Mouse (Mus musculus) ES-E14 (cell line): Measurements from ENCODE around the gene Cda. TPM values are rescaled to one million over a fixed set of nuclear protein-coding genes. Genes with fewer than 3 reads are reported as not detected.

Experiments used
- DNase-seq: peaks from one replicate; pipeline ENCODE4 v3.0.0-alpha.2; 2013; ENCODE audit warnings: low read depth, low spot score
- H3K27ac ChIP-seq: 2 replicates; pipeline ENCODE4 v1.5.1; 2012; ENCODE audit warnings: low read depth, mild to moderate bottlenecking, low read length, moderate library complexity, mixed read lengths; ENCODE audit not compliant: poor library complexity, insufficient read depth, severe bottlenecking
- H3K36me3 ChIP-seq: 2 replicates; pipeline ENCODE4 v1.6.1; 2012; ENCODE audit warnings: mild to moderate bottlenecking, low read length, moderate library complexity, mixed read lengths; ENCODE audit not compliant: control insufficient read depth, poor library complexity, insufficient read depth, severe bottlenecking
- H3K4me1 ChIP-seq, 2 experiments: fragments of 150-350 bp in 1 of 2; sonication (generic) in 1 of 2; 2 replicates each; pipeline ENCODE4 v1.6.1; 2012; ENCODE audit warnings: low read length in 2 of 2, mild to moderate bottlenecking in 1 of 2, mixed read lengths in 1 of 2; ENCODE audit not compliant: control insufficient read depth in 2 of 2, insufficient read depth in 2 of 2, poor library complexity in 1 of 2
- H3K4me3 ChIP-seq, 2 experiments: fragments of 150-350 bp in 1 of 2; sonication (generic) in 1 of 2; 2 replicates each; pipeline ENCODE4 v1.5.1; 2012; ENCODE audit warnings: low read length in 2 of 2, low read depth in 1 of 2, mild to moderate bottlenecking in 1 of 2, mixed read lengths in 1 of 2; ENCODE audit not compliant: insufficient read depth in 1 of 2, poor library complexity in 1 of 2, severe bottlenecking in 1 of 2
- H3K9ac ChIP-seq: 2 replicates; pipeline ENCODE4 v1.6.1; 2012; ENCODE audit warnings: low read depth, mild to moderate bottlenecking, low read length, mixed read lengths; ENCODE audit not compliant: poor library complexity, insufficient read depth, severe bottlenecking
- H3K9me3 ChIP-seq: fragments of 150-350 bp; sonication (generic); 2 replicates; pipeline ENCODE4 v1.6.1; 2012; ENCODE audit warnings: low read depth, mild to moderate bottlenecking, low read length; ENCODE audit not compliant: control insufficient read depth, insufficient read depth
- CHD2 ChIP-seq: IDR thresholded peaks from 2 replicates; pipeline ENCODE4 v1.6.1; 2014; ENCODE audit warnings: mild to moderate bottlenecking, low read depth, low read length, inconsistent platforms
- HCFC1 ChIP-seq: IDR thresholded peaks from 2 replicates; pipeline ENCODE4 v1.6.1; 2012; ENCODE audit warnings: low read length, inconsistent platforms, borderline replicate concordance; ENCODE audit not compliant: insufficient read depth
- MAFK ChIP-seq: IDR thresholded peaks from 2 replicates; pipeline ENCODE4 v1.6.1; 2014; ENCODE audit warnings: mild to moderate bottlenecking, low read depth, low read length, inconsistent platforms; ENCODE audit not compliant: insufficient read depth
- ZC3H11A ChIP-seq: IDR thresholded peaks from 2 replicates; pipeline ENCODE4 v1.6.1; 2012; ENCODE audit warnings: low read depth, mild to moderate bottlenecking, inconsistent platforms, low read length, borderline replicate concordance
- ZNF384 ChIP-seq: IDR thresholded peaks from 2 replicates; pipeline ENCODE4 v1.6.1; 2012; ENCODE audit warnings: low read depth, low read length, inconsistent platforms
- in situ Hi-C, 2 experiments: fragments of 600-800 bp; cut with MboI; formaldehyde crosslinking; loops; one replicate each; pipeline ENCODE4 v1.15.1; 2025; ENCODE audit warnings: low sequenced_read_pairs in 2 of 2, inconsistent platforms in 1 of 2; ENCODE audit not compliant: unreplicated experiment in 2 of 2
- total RNA-seq: library from RNA; depleted of rRNA; stranded (reverse); fragments of 300-350 nt; gene quantifications from 2 replicates; pipeline ENCODE4 v1.2.3, GENCODE M21; 2012

Cda gene
- total RNA-seq, 1 experiment: 3.1 TPM

GRCm38 (mm10) chr4:138356141-138356540, 11.7 kb downstream of the Cda start:
- H3K27ac ChIP-seq: no peak overlapping the region
- H3K36me3 ChIP-seq: no peaks in the 10 kb centered on the region
- DNase-seq: no peak
- no peaks in the 10 kb centered on the region for H3K9me3 ChIP-seq
- H3K4me3 ChIP-seq: no peak overlapping the region
- TF ChIP-seq ZC3H11A (no peak), CHD2 (no peak), MAFK (no peak), ZNF384 (no peak), HCFC1 (no peak)
- in situ Hi-C loops: no loop called here
- H3K9ac ChIP-seq: no peak overlapping the region
- peaks cover 0 to 5% of the 10 kb centered on the region in 2 experiments; a peak in 1 of 4 replicates for H3K4me1 ChIP-seq

- Histone ChIP-seq H3K9ac (no peak overlapping the region), H3K4me1 (peaks cover 0 to 2% of the 10 kb centered on the region in 2 experiments; a peak in 1 of 4 replicates), H3K9me3 (no peaks in the 10 kb centered on the region), H3K4me3 (no peak overlapping the region), H3K27ac (no peak overlapping the region), H3K36me3 (no peaks in the 10 kb centered on the region)
- in situ Hi-C loops: no loop called here
- DNase-seq: no peak
- TF ChIP-seq ZNF384 (no peak), HCFC1 (no peak), ZC3H11A (no peak), CHD2 (no peak), MAFK (no peak)
These were observed 12.3 kb downstream of the Cda start for GRCm38 (mm10) chr4:138355496-138355895.

GRCm38 (mm10) chr4:138353438-138354171, 14.2 kb downstream of the Cda start:
- Histone ChIP-seq H3K27ac (no peak overlapping the region), H3K9ac (no peak overlapping the region), H3K36me3 (no peaks in the 10 kb centered on the region), H3K4me3 (no peak overlapping the region), H3K9me3 (no peaks in the 10 kb centered on the region), H3K4me1 (no peaks in the 10 kb centered on the region; a peak in 1 of 4 replicates)
- DNase-seq: no peak
- in situ Hi-C loops: no loop called here
- no peak for TF ChIP-seq MAFK
- no peak for TF ChIP-seq ZC3H11A
- no peak for TF ChIP-seq HCFC1
- TF ChIP-seq CHD2: no peak
- no peak for TF ChIP-seq ZNF384

GRCm38 (mm10) chr4:138352692-138353091, 15.1 kb downstream of the Cda start:
- in situ Hi-C loops: no loop called here
- Histone ChIP-seq H3K36me3 (no peaks in the 10 kb centered on the region), H3K9ac (no peak overlapping the region), H3K4me1 (no peaks in the 10 kb centered on the region; a peak in 1 of 4 replicates), H3K27ac (no peak overlapping the region), H3K4me3 (no peak overlapping the region), H3K9me3 (no peaks in the 10 kb centered on the region)
- no peak for TF ChIP-seq HCFC1
- no peak for TF ChIP-seq CHD2
- no peak for TF ChIP-seq ZC3H11A
- no peak for TF ChIP-seq MAFK
- no peak for TF ChIP-seq ZNF384
- DNase-seq: no peak
